14 mouse cellular contexts compared by ENCODE assay signal in the genomic region with DNA sequence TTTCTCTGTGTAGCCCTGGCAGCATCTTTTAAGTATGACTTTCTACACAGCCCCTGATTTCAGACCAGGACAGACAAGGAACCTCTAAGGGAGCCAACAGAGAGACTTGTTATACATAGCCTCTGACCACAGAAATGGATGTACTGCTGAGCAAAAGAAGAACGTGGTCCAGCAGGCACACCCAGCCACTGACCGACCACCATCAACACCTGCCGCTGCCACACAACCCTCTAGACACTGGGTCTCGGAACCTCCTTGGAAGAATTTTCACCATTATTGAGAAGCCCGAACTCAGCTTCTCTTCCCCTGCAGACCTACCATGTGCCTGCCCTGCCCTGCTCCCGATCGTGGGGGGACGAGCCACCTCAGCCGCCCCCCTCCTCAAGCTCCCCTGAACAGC.
"Had no signal": no experiment of that assay in that cellular context is flagged by ENCODE, and none has a peak within 500 bp of the region (broad histone marks: within the 10 kb centered on the region; RNA-seq: fewer than 3 reads in every experiment).

No protein-coding gene starts in this region.

- H3K9ac ChIP-seq: neural tube, embryonic 15.5 days; stomach, embryonic 15.5 days had no signal

- H3K27me3 ChIP-seq: neural tube, embryonic 15.5 days; stomach, embryonic 15.5 days had no signal

- H3K36me3 ChIP-seq: neural tube, embryonic 15.5 days; stomach, embryonic 15.5 days had no signal

- DNase-seq: right cerebral cortex, adult 18-20 months; right cerebral cortex, postnatal 14 days; right cerebral cortex, postnatal 25 days; right cerebral cortex, postnatal 4 days; spleen, adult 18-20 months; thymus, adult 18-20 months; thymus, adult 2 months; thymus, postnatal 14 days; thymus, postnatal 25 days; thymus, postnatal 36 days; thymus, postnatal 4 days had no signal

- H3K4me1 ChIP-seq: stomach, embryonic 15.5 days had no signal

- H3K4me3 ChIP-seq: neural tube, embryonic 15.5 days; stomach, embryonic 15.5 days had no signal

- H3K27ac ChIP-seq: neural tube, embryonic 15.5 days; stomach, embryonic 15.5 days; stomach, postnatal 0 days had no signal

- H3K9me3 ChIP-seq: neural tube, embryonic 15.5 days; stomach, embryonic 15.5 days had no signal

- H3K4me2 ChIP-seq: neural tube, embryonic 15.5 days; stomach, embryonic 15.5 days had no signal
